Mouse (Mus musculus): ENCODE results near the gene Fam172a. TPM values are rescaled to one million over a fixed set of nuclear protein-coding genes. Genes with fewer than 3 reads are reported as not detected.

Gene Fam172a
- total and polyA plus RNA-seq, 3 experiments, result 3.0 to 9.4 (median 8.5) TPM

DNA sequence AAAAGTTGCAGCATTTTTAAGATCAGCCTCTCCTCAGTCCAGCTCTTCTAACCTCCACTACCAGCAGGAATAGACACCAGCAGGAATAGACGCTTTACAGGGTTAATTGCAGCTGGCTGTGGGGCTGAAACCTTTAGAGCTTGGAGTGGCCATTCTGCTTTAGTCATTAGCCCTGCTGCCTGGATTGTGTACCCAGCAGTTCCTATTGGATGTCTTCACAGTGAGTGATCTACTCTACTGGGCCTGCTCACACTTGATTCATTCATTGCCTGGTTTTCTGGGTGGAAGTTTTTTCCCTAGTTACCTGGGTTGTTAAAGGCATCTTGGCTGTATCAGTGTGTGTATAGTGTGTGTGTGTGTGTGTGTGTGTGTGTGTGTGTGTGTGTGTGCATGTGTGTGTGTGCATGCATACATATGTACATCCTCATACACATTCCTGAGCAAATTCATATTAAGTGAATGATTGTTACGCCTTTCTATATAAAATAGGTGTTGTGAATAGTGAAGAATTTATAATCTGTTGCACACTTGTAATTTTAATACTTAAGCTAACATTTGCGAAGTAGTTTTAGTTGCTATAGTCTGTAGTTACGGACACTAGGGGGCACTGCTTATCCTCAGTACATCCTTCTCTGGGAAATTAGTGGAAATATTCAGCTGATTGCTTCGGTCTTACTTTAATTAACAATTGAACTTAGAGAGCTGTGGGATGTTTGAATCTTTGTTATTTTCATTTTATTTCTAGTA, 280.4 kb downstream of the Fam172a start:
- H3K27me3 ChIP-seq (ENCODE audit: control insufficient read depth, insufficient read depth, low read length), result no peaks in the 10 kb centered on the region
- no peaks in the 10 kb centered on the region for H3K36me3 ChIP-seq (ENCODE audit: control insufficient read depth, insufficient read depth, low read length)
- no peak overlapping the region for H3K27ac ChIP-seq
- 31% methylated on average over 5 of the region's 5 CpGs for WGBS
- no peak for TF ChIP-seq EP300 (IDR thresholded peaks at IDR 0.05; ENCODE audit: insufficient read depth, low read depth, low read length)
- TF ChIP-seq CTCF (IDR thresholded peaks at IDR 0.05), result peak; percentile 83
- TF ChIP-seq POLR2A (IDR thresholded peaks at IDR 0.05; ENCODE audit: insufficient read depth, low read depth, low read length), result no peak
- no peaks in the 10 kb centered on the region for H3K79me2 ChIP-seq (replicated peaks; ENCODE audit: control insufficient read depth, insufficient read depth, low read length)
- H3K9ac ChIP-seq (ENCODE audit: low read depth, low read length), result no peak overlapping the region
- DNase-seq, result no peak
- H3K4me3 ChIP-seq, result no peak overlapping the region
- peaks cover 1% of the 10 kb centered on the region; the same call in 1 of the 2 replicates for H3K4me1 ChIP-seq (ENCODE audit: control insufficient read depth, insufficient read depth, low read length)
- intact Hi-C loops (cut with DNase I), result loop anchor here (2.0 to 5.0 kb wide), 3 partner anchors 200 to 1047 kb away; no protein-coding TSS in a partner anchor

DNA sequence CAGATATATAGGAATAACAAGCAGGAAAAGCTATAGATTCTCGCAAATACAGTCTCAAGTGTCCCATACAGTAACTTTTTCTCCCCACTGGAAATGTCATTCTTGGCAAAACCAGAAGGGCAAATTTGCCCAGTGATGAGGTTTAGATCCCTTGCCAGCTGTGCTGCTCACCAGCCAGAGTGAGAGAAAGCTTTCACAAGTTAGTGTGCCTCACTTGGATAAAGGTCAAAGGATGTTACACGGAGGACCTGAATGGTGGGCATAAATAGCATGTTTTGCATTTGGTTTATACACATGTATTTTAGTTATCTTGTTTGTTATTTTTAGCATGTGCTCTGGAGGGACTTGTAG, 281.0 kb downstream of the Fam172a start:
- peaks cover 1% of the 10 kb centered on the region; the same call in 1 of the 2 replicates for H3K4me1 ChIP-seq (ENCODE audit: control insufficient read depth, insufficient read depth, low read length)
- no peaks in the 10 kb centered on the region for H3K79me2 ChIP-seq (replicated peaks; ENCODE audit: control insufficient read depth, insufficient read depth, low read length)
- WGBS, result 45% methylated on average over 2 of the region's 2 CpGs
- intact Hi-C loops (cut with DNase I), result loop anchor here (2.0 to 5.0 kb wide), 3 partner anchors 199 to 1046 kb away; no protein-coding TSS in a partner anchor
- H3K27me3 ChIP-seq (ENCODE audit: control insufficient read depth, insufficient read depth, low read length), result no peaks in the 10 kb centered on the region
- DNase-seq, result no peak
- no peak overlapping the region for H3K4me3 ChIP-seq
- H3K9ac ChIP-seq (ENCODE audit: low read depth, low read length), result no peak overlapping the region
- TF ChIP-seq EP300 (IDR thresholded peaks at IDR 0.05; ENCODE audit: insufficient read depth, low read depth, low read length) (no peak), CTCF (IDR thresholded peaks at IDR 0.05) (0 out of 2 replicates have a peak, but pooled peaks have one; percentile 1)
- no peak overlapping the region for H3K27ac ChIP-seq
- H3K36me3 ChIP-seq (ENCODE audit: control insufficient read depth, insufficient read depth, low read length), result no peaks in the 10 kb centered on the region

DNA sequence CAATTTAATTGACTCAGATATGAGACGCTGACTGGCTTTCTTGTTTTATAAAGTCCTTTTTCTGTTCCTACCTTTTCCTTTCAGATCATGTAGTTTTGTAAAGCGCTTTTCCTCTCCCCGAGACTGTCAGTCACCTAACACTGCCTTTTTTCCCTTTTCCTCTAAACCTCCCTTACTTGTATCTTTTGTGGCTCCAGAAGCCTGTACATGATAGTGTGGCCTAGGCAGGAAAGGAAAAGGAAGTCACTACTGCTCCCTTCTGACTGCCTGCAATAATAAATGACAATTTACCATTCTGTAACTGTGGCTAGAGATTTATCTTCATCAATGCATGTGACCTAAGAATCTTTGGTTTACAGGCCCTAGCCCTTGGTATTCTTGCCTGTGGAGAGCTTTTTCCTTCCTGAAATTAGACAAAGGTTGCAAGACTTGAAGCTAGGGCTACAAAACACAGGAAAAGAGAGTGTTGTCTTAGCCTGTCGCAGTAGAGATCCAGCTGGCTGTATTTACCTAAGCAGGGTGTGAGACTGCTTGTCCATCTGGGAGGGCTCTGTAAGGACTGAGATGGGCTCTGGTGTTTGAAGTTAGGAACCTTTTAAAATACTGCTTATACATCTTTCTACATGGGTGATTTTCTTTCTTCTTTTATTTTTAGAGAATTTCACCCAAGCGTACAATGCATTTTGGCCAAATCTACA, 289.5 kb downstream of the Fam172a start:
- Histone ChIP-seq H3K4me3 (no peak overlapping the region), H3K27me3 (ENCODE audit: control insufficient read depth, insufficient read depth, low read length) (no peaks in the 10 kb centered on the region), H3K27ac (no peak overlapping the region), H3K36me3 (ENCODE audit: control insufficient read depth, insufficient read depth, low read length) (no peaks in the 10 kb centered on the region), H3K9ac (ENCODE audit: low read depth, low read length) (no peak overlapping the region), H3K79me2 (replicated peaks; ENCODE audit: control insufficient read depth, insufficient read depth, low read length) (no peaks in the 10 kb centered on the region), H3K4me1 (ENCODE audit: control insufficient read depth, insufficient read depth, low read length) (no peaks in the 10 kb centered on the region)
- TF ChIP-seq EP300 (IDR thresholded peaks at IDR 0.05; ENCODE audit: insufficient read depth, low read depth, low read length), result no peak
- no peak for TF ChIP-seq CTCF (IDR thresholded peaks at IDR 0.05)
- no peak for TF ChIP-seq POLR2A (IDR thresholded peaks at IDR 0.05; ENCODE audit: insufficient read depth, low read depth, low read length)
- DNase-seq, result no peak
- intact Hi-C loops (cut with DNase I), result no loop called here
- 65% methylated on average over 5 of the region's 5 CpGs for WGBS

DNA sequence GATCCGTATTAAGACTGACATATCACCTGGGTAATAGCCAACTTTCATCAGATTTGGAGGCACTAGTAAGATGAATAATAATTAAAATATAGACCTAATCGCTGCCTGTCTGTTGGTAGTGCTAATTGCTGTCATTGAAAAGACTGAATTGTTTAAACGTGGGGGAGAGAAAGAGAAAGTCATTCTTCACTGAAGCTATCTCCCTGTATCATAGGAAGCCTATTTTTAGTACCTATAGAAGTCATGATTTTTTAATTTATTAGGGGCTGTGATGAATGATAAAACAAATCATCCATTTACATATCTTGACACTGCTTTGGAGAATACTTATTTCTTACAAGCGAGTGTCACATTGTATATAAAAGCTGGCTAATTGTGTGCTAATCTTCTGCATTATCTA, 302.8 kb downstream of the Fam172a start:
- no peaks in the 10 kb centered on the region for H3K79me2 ChIP-seq (replicated peaks; ENCODE audit: control insufficient read depth, insufficient read depth, low read length)
- no peak overlapping the region for H3K4me3 ChIP-seq
- H3K27me3 ChIP-seq (ENCODE audit: control insufficient read depth, insufficient read depth, low read length), result no peaks in the 10 kb centered on the region
- H3K27ac ChIP-seq, result no peak overlapping the region
- no peak for DNase-seq
- intact Hi-C loops (cut with DNase I), result no loop called here
- H3K9ac ChIP-seq (ENCODE audit: low read depth, low read length), result no peak overlapping the region
- no peaks in the 10 kb centered on the region for H3K4me1 ChIP-seq (ENCODE audit: control insufficient read depth, insufficient read depth, low read length)
- 87% methylated on average over 4 of the region's 4 CpGs for WGBS
- no peak for TF ChIP-seq CTCF (IDR thresholded peaks at IDR 0.05)
- no peak for TF ChIP-seq POLR2A (IDR thresholded peaks at IDR 0.05; ENCODE audit: insufficient read depth, low read depth, low read length)
- no peak for TF ChIP-seq EP300 (IDR thresholded peaks at IDR 0.05; ENCODE audit: insufficient read depth, low read depth, low read length)
- H3K36me3 ChIP-seq (ENCODE audit: control insufficient read depth, insufficient read depth, low read length), result no peaks in the 10 kb centered on the region

DNA sequence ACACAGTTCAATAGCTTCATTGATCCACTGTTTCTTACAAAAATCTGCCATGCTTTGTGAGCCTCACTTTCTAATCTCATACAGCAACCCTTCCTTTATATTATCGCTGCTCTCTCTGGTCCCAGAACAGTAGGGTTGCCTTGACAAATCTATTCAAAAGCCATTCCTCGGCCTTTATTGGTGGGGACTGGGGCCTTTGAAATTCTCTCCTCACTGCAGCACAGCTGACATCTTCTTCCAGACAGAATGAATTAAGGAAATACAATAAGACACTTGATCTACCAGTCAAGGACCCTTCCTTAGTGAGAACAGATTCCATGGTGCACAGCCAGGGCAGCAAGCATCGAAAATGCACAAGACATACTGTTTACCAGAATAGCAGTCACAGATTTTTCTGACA, 303.5 kb downstream of the Fam172a start:
- no peaks in the 10 kb centered on the region for H3K79me2 ChIP-seq (replicated peaks; ENCODE audit: control insufficient read depth, insufficient read depth, low read length)
- H3K4me1 ChIP-seq (ENCODE audit: control insufficient read depth, insufficient read depth, low read length), result no peaks in the 10 kb centered on the region
- H3K27ac ChIP-seq, result no peak overlapping the region
- H3K36me3 ChIP-seq (ENCODE audit: control insufficient read depth, insufficient read depth, low read length), result no peaks in the 10 kb centered on the region
- H3K9ac ChIP-seq (ENCODE audit: low read depth, low read length), result no peak overlapping the region
- WGBS, result 82% methylated on average over 3 of the region's 3 CpGs
- intact Hi-C loops (cut with DNase I), result no loop called here
- no peaks in the 10 kb centered on the region for H3K27me3 ChIP-seq (ENCODE audit: control insufficient read depth, insufficient read depth, low read length)
- no peak for DNase-seq
- no peak overlapping the region for H3K4me3 ChIP-seq
- TF ChIP-seq POLR2A (IDR thresholded peaks at IDR 0.05; ENCODE audit: insufficient read depth, low read depth, low read length) (no peak), CTCF (IDR thresholded peaks at IDR 0.05) (no peak), EP300 (IDR thresholded peaks at IDR 0.05; ENCODE audit: insufficient read depth, low read depth, low read length) (no peak)

DNA sequence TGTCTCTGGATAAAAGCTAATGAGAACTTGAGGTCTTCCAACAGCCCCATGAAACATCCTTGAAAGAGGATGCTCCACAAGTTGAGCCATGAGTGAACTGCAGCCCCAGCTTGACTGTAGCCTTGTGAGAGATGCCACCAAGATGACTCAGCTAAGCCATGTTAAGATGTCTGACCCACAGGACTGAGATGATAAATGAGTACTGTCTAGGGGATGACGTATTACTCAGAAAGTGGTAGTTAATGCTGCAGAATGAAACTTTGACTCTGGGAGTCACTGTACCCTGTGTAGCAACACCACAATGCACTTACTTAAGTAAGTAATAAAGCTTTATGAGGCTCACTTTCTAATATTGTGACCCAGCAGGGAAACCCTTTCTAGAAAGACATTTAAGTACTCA, 308.3 kb downstream of the Fam172a start:
- Histone ChIP-seq H3K4me3 (no peak overlapping the region), H3K27ac (no peak overlapping the region), H3K27me3 (ENCODE audit: control insufficient read depth, insufficient read depth, low read length) (no peaks in the 10 kb centered on the region), H3K79me2 (replicated peaks; ENCODE audit: control insufficient read depth, insufficient read depth, low read length) (no peaks in the 10 kb centered on the region), H3K36me3 (ENCODE audit: control insufficient read depth, insufficient read depth, low read length) (no peaks in the 10 kb centered on the region), H3K9ac (ENCODE audit: low read depth, low read length) (no peak overlapping the region), H3K4me1 (ENCODE audit: control insufficient read depth, insufficient read depth, low read length) (no peaks in the 10 kb centered on the region)
- 97% methylated on average over 1 of the region's 1 CpGs for WGBS
- no peak for DNase-seq
- TF ChIP-seq CTCF (IDR thresholded peaks at IDR 0.05) (no peak), POLR2A (IDR thresholded peaks at IDR 0.05; ENCODE audit: insufficient read depth, low read depth, low read length) (no peak), EP300 (IDR thresholded peaks at IDR 0.05; ENCODE audit: insufficient read depth, low read depth, low read length) (no peak)
- intact Hi-C loops (cut with DNase I), result no loop called here

All from heart, adult 2 months (tissue).